Mouse (Mus musculus) heart, adult 8-10 months (tissue): ENCODE measurements around the gene E330034G19Rik. TPM values are rescaled to one million over a fixed set of nuclear protein-coding genes. Genes with fewer than 3 reads are reported as not detected.
"Not testable (repeated sequence)": the region's sequence is repeated elsewhere in the genome, so short reads cannot be mapped to it uniquely, and the experiment has no call there.

Experiments
- DNase-seq: peaks from one replicate; pipeline ENCODE4 v3.0.0; 2022; ENCODE audit warnings: low spot score
- total RNA-seq, 4 experiments: library from RNA; stranded (reverse); gene quantifications; 2 replicates each; pipeline ENCODE4 v1.2.4; 2022

The E330034G19Rik gene
- total RNA-seq, 4 experiments from 2014 or later, result not detected

DNA sequence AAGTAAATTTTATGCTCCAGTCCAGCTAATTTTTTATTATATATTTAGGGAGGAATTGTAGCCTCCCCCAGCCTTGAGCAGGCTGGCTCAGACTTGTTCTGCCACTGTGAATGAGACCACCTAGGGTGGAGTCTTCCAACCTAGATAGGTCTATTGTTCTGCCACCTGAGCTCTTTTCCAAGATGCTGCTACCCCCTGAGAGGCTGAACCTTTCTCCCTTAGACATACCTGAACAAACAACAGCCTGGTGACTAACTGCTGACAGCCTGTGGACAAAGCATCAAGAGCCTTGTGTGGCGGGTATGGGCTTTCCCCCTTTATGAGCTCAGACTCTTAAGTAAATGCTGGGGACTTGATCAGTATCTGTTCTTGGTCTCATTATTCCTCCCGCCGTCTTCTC is 54.0 kb downstream of the E330034G19Rik start:
- not testable (repeated sequence) for DNase-seq

DNA sequence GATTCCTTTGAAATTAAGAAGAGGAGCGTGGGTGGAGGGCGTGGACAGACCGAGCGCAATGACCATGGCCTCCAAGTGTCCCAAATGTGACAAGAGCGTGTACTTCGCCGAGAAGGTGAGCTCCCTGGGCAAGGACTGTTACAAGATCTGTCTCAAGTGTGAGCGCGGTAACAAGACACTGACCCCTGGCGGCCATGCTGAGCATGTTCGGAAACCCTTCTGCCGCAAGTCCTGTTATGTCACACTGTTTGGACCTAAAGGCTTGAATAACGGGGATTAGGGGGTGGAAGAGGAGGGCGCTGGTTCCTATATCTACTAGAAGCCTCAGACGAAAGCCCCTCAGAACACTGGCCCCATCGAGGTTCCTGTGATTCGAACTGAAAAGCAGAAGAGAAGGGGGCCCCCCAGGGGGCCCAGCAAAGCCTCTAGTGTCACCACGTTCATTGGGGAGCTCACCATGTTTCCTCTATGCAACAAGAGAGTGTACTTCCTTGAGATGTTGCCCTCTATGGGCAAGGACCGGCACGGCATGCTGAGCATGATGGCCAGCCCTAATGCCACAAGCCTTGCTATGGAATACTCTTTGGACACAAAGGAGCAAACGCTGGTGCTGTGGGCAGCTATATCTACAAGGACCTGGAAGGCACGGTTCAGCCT is 65.4 kb downstream of the E330034G19Rik start:
- DNase-seq, result no peak

Other genes starting within 250 kb of the E330034G19Rik start
- gene Dlg5, start 47.3 kb upstream of the E330034G19Rik start, total RNA-seq, result 10 to 100 TPM in 2 of 4 experiments, 1 to 10 TPM in 2; 9.0 to 12.7 (median 9.8) TPM
- 10 to 100 TPM; 11.8 to 15.0 (median 12.9) TPM for gene Polr3a, start 193.8 kb downstream of the E330034G19Rik start, total RNA-seq
- 1,000 to 10,000 TPM in 1 of 4 experiments, 100 to 1,000 TPM in 3; 885 to 1,065 (median 937) TPM for gene Rps24, start 193.9 kb downstream of the E330034G19Rik start, total RNA-seq